Mouse (Mus musculus) heart, postnatal 4 days (tissue): Measurements from ENCODE around the gene Kif17. TPM values are rescaled to one million over a fixed set of nuclear protein-coding genes. Genes with fewer than 3 reads are reported as not detected.
"Not testable (repeated sequence)": the region's sequence is repeated elsewhere in the genome, so short reads cannot be mapped to it uniquely, and the experiment has no call there.

ENCODE experiments used
- DNase-seq: peaks from one replicate; pipeline ENCODE4 v3.0.0; 2021
- total RNA-seq, 2 experiments: library from RNA; stranded (reverse); gene quantifications; 2 replicates each; pipeline ENCODE4 v1.2.3; 2021

The Kif17 gene
- total RNA-seq, 2 experiments from 2014 or later = 0.14 to 0.23 TPM

DNA sequence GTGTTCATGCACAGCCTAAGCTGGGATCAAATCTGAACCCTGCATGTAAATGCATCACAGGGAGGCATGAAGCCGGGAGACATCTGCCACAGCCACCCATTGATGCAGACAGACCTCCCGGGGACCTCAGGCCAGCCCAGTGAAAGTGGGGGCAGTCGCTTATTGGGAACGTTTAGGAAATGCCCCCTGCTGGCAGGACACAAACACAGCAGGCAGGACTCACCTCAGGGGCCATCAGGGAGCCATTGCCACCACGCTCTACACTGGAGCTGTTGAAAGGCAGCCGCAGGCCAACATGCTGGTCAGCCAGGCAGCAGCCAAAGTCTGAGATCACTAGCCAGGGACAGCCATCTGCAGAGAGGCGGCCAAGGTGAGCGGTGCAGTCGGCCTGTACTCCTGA, 65.5 kb downstream of the Kif17 start:
- DNase-seq = peak; percentile 52

DNA sequence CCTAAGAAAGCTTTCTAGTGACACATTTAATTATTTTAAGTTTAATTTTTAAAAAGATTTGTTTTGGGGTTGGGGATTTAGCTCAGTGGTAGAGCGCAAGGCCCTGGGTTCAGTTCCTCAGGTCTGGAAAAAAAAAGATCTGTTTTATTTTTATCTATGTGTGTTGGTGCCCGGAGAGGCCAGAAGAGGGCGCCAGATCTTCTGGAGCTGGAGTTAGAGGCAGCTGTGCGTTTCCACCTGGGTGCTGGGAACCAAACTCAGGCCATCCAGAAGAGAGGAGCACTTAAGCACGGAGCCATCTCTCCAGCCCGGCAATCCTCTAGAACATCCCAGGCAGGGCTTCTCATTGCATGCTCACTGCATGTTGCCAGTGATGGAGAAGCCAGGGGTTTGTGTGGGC, 66.1 kb downstream of the Kif17 start:
- no peak for DNase-seq

DNA sequence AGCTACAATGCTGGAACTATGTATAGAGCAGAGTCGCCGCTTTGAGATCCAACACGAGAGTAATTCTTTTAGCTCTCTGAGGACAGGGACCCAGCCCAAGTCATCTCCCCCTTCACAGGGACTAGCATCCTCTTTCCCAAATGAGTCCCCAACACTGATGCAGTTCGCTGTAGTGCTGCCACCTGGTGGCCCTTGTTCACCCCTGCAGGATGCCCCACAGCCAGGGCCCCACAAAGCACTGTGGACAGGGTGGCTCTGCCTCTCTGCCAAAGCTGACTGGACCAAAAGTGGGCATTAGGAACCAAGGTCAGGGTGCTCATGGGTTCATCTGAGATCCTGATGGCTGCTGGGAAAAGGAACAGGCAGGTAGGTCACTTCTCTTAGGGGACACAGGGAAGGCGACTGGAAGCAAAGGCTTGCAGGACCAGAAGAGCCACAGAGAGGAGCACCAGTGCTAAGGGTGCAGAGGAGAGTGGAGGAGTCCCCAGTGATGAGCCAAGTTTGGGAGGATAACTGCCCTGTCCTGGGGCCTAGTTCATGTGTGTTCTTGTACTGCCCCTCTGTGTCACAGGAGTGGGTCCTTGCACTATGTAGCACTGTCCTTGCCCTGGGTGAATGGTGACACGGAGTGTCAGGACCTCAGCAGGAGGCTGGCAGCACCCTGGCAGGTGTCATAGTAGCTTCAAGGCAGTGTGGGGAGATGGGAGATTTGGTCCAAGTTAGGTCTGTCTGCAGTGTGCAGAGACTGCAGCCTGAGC, 68.5 kb downstream of the Kif17 start:
- peak; percentile 72 for DNase-seq

DNA sequence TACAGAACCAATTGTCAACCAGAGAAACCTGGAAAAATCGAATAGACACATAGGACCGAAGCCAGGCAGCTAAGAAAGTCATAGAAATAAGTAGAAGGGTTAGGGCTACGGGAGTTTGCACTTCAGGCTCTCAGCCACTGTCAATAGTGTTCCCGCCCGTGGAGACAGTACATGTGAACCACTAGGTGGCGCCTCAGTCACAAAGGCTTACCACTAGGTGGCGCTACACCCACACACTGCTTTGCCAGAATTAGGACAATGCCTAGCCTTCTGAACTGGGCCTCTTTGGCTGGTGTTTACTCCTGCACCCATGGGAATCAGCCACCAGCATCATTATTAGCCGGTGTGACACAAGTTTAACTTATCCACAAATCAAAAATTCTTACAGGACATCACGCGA, 69.3 kb downstream of the Kif17 start:
- peak; percentile 93 for DNase-seq

DNA sequence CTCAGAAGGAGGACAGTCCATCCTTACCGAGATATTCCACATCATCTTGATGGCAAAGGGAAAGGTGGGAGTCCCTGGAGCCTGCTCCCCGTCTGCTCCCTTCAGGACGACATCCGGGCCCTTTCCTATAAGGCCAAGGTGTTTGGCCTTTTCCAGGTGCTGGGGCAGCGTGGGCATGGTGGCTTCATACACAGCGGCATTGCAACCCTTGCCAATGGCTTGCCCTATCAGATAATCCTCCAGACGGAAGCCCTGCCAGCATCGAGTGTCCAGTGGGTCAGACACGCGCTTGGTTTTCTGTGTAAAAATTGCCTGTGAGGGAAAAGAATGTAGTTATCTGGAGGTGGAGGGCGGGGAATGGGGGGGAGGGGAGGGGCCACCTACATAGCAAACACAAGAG, 70.5 kb downstream of the Kif17 start:
- DNase-seq = no peak

DNA sequence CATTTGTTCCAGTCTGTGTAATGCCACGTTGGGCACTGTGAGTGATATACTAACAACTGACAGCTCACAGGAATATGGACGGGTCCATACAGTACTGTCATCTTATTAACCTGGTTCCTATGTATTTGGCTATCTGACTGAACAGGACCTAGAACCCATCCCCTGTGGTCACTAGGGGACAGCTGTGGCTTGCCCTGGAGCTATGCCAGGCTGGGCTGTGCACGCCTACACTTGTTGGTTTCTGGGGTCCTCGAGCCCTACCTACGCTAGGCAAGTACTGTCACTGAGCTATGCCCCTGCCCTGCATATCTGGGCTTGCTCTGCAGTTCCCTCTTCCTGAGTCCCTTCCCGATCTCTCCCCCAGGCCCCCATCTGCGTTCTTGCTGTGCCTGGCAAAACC, 71.3 kb downstream of the Kif17 start:
- DNase-seq = no peak

DNA sequence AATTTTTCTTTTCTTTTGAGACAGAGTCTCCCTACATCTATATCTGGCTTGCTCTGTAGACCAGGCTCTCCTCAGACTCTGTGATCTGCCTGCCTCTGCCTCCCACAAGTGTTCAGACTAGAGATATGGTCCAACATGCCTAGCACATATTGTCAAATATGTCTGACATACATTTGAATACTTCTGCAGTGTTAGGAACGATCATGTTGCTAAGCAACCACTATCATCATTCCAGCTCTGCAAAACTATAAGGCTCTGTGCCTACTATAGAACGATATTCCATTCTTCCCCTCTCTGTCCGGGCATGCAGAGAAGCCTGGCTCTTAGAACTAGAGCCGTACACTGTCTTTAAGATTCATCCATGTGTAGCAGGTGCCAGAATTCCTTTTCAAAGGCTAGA, 72.5 kb downstream of the Kif17 start:
- DNase-seq = no peak

DNA sequence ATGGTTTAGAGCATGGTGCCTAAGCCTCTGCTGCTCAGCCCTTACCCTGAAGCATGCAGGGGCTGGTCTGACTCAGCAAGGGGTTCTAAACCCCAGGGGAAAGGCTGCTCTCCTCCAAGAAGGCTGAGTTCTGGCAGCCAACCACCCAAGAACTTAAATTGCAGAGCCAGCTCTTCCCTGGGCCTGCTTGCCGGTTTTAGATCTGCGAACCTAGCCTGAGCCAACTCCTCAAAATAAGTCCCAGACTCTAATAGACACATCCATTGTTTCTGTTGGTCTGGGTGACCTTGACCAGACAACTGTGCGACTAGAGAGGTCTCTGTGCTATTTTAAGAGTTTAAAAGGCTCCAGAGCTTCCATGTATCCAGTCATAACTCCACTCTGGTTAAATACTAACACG, 73.5 kb downstream of the Kif17 start:
- no peak for DNase-seq

DNA sequence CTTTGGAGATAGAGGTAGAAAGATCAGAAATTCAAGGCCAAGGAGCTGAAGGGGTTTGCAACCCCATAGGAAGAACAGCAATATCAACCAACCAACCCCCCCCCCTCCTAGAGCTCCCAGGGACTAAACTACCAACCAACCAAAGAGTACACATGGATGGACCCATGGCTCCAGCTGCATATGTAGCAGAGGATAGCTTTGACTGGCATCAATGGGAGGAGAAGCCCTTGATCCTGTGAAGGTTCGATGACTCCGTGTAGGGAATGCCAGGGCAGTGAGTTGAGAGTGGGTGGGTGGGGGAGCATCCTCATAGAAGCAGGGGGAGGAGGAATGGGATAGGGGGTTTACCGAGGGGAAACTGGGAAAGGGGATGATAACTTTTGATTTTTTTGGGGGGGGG, 74.2 kb downstream of the Kif17 start:
- DNase-seq = no peak

DNA sequence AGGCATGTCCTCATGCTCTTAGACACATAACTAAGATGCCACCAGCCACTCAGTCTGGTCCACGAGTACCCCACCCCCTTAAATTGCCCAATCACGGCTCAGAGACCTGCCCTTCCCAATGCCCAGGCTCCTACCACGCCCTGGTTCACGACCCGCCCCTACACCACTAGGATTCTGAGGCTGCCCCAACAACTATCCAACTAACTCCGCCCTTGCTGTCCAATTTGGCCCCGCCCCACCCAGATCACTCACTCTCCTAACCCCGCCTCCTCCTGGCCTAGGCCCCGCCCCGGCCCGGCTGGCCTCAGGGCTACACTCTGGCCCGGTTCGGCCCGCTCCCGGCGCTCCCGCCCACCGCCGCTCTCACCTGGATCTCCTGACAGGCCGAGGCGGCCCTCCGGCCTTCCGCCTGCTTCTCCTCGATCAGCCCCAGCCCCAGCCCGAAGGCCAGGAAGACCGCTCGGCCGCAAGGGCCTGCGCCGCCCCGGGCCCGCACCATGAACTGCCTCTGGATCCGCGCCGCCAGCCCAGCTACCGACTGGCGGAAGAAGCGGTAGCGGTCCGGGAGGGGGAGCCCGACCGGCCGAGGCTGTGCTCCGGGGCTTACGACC, 75.3 kb downstream of the Kif17 start:
- peak; percentile 98 for DNase-seq

GRCm38 (mm10) chr4:138326077-138326695, 76.0 kb downstream of the Kif17 start, which contains the start of gene Pink1:
Pink1 (minus strand) TSS chr4:138326307.
- DNase-seq = peak; percentile 95

DNA sequence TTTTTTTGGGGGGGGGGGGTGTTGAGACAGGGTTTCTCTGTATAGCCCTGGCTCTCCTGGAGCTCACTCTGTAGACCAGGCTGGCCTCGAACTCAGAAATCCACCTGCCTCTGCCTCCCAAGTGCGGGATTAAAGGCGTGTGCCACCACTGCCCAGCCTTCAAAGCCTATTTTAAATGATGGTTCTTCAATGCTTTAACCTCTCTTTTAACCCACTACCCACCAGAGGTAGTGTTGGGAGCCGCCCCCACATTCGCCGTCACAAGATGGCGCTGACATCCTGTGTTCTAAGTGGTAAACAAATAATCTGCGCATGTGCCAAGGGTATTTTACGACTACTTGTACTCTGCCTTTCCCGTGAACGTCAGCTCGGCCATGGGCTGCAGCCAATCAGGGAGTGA, 76.9 kb downstream of the Kif17 start:
- not testable (repeated sequence) for DNase-seq

DNA sequence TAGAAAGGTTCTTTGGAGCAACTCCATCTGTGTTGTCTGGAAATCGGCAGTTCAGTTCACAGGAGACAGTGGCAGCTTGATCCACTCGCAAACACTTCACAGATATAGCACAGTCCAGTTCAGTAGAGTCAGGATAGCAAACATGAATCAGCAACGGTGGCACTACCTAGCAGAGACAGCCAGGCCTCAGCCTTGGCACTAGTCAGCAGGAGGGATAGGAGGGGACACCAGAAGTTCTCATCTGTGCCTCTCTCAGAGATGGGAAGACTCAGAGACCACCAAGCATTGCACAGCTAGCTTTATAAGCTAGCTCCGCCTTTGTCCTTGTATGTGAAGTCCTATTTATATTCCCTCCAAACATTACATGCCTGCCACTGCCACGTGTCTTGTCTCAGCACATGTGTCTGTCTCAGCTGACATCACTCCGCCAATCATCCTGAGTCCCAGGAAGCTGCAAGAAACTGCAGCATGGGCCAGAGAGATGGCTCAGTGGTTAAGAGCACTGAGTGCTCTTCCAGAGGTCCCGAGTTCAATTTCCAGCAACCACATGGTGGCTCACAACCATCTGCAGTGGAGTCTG, 77.7 kb downstream of the Kif17 start:
- DNase-seq = no peak

- no peak for DNase-seq
Observed at GRCm38 (mm10) chr4:138330264-138330671, 80.0 kb downstream of the Kif17 start.

GRCm38 (mm10) chr4:138331647-138332046, 81.4 kb downstream of the Kif17 start:
- DNase-seq = no peak

DNA sequence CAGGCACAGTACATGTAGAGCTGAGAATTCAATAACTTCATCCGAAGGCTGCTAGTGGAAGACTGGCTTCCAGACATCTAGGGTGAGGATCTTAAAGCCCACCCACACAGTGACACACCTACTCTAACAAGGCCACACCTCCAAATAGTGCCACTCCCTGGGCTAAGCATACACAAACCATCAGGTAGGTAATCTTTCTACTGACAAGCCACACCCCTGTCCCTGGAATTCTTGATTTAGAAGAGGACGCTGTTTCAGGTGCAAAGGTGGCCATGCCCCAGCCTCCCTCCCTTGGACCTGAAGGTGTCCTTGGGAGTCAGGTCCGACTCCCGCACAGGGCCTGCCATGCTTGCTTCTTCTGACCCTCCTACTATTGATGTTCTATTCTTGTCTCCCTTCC, 82.9 kb downstream of the Kif17 start:
- DNase-seq = no peak

DNA sequence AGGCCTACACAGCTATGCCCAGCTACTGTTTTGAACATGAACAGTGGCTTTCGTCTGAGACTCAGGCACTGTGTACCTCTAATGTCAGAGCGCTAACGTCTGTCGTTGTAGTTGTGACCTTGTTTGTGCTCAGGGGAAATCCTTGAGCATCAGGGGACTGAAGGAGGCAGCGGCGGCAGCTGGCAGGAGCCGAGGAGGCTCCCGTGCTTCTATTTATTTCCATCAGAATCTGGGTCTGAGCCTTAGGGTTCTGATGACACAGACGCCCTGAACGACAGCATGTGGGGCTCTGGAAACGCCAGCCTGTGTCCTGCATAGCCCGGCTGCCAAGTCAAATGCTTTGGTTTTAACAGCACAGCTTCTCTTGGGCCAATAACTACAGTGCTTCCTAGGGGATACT, 84.8 kb downstream of the Kif17 start:
- no peak for DNase-seq

- DNase-seq = no peak
Observed at GRCm38 (mm10) chr4:138335648-138336047, 85.4 kb downstream of the Kif17 start.

- no peak for DNase-seq
Observed at GRCm38 (mm10) chr4:138336876-138337275, 86.6 kb downstream of the Kif17 start.

DNA sequence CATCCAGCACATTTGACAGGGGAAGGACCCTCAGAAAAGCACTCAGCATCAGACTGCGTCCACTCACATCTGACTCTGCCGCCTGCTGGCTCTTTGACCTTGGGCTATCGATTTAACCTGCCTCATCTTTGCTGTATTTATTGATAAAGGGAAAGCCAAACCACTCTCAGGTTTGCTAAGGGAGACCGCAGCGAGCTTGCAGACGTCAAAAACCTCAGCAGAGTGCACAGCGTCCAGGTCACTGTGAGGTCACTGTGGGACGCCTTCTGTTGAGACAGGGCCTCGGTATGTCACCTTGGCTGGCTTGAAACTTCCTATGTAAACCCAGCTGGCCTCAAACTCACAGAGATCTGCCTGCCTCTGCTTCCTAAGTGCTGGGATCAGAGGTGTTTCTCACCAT, 87.1 kb downstream of the Kif17 start:
- no peak for DNase-seq

GRCm38 (mm10) chr4:138339963-138340362, 89.7 kb downstream of the Kif17 start:
- DNase-seq = peak; percentile 58

DNA sequence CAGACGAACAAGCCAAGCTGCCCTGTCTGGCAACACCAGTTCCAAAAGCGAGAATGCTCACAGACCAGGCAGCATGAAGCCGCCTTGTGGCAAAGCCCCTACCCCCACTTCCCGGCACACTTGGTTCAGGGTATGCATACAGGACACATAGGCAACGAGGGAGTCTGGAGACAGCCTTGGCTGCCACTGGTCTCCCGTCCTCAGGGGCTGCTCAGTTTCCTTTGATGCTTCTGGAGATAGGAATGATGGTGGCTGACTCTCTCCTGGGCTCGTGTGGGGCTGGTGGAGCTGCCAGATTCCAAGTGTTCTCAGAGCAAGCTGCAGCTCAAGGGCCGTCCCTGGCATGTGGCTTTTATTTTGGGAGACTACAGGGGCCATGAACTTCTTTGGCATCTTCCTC, 91.2 kb downstream of the Kif17 start:
- DNase-seq = no peak

- no peak for DNase-seq
Observed at GRCm38 (mm10) chr4:138342048-138342447, 91.8 kb downstream of the Kif17 start.

DNA sequence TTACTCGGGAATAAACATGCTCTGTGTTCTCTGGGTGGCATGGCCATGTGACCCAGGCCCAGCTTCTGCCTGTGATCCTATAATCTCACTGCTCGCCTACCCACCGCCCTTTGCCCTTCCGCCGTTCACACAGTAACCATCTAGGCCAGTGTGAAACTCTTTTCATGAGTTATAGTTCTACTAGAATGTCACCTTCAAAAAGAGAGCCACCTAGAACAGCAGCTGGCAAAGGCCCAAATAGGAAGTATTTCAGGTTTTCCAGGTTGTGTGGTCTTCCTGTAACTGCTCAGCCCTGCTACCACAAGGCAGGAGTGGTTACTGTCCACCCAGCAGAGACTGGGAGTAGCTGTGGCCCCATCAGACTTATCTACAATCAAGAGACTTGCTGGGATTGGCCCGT, 92.5 kb downstream of the Kif17 start:
- DNase-seq = no peak
